Mouse (Mus musculus): ENCODE results near the gene Mpv17l. TPM values are rescaled to one million over a fixed set of nuclear protein-coding genes. Genes with fewer than 3 reads are reported as not detected.
"Not testable (repeated sequence)": the region's sequence is repeated elsewhere in the genome, so short reads cannot be mapped to it uniquely, and the experiment has no call there.

The Mpv17l gene
- 15.4 and 17.6 TPM in 2 replicates for polyA plus RNA-seq (2015; fragmentation: Nextera tagmentation; extraction: Ambion mirVana)

DNA sequence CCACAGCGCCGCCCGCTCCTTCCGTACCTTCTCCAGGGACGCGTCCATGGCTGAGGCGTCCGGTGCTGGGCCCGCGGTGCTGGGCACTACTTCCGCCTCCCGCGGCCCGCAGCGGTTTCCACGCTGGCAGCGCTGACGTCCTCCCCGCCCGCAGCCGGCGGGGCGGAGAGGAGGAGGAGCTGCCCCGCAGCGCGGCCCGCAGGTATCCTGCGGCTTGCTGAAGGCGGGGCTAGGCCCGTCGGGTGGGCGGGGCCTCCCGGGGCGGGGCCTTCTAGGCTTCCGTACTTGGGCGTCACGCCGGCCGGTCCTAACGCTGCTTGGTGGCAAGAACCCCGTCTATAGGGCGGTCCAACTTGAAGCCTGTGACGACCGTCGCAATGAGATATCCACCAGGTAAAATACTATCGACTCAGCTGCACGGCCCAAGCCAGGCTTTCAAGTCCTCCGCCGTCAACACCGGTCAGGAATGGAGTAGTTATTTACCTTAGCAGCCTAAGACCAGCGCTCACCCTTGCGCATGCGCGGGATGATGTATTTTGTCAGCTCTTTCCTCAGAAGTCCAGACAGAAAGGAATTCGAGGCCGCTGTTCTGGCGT is at the start of gene Mpv17l, which contains the start of gene Pdxdc1:
Gene Mpv17l (plus strand): TSS at position 274 of the 596 bp plus-strand sequence.
Gene Pdxdc1 (minus strand): TSS at position 244 of the 596 bp plus-strand sequence.
- H3K36me3 ChIP-seq = no peaks in the 10 kb centered on the region
- under 1% methylated on average over 50 of the region's 57 CpGs for WGBS

DNA sequence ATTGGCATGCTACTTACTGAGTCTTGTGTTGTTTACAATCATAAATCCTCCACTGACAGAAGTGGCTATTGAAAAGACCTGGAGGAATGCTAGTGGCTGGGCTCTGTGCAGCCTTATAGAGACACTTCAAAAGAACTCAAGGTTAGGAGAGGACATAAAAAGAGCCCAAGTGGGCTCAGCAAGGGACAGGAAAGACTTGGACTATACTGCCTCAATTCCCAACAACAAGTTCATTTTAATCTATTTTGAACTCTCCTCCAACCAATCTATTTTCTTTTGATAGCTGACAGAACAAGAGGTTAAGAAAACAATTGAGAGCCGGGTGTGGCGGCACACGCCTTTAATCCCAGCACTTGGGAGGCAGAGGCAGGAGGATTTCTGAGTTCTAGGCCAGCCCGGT is 49.1 kb upstream of the Mpv17l start:
- Histone ChIP-seq H3K4me3 (replicated peaks) (no peak overlapping the region), H3K9ac (no peak overlapping the region), H3K27me3 (replicated peaks) (no peaks in the 10 kb centered on the region), H3K4me2 (no peak overlapping the region), H3K4me1 (no peaks in the 10 kb centered on the region), H3K36me3 (peaks cover 21% of the 10 kb centered on the region), H3K9me3 (no peaks in the 10 kb centered on the region), H3K27ac (no peak overlapping the region)
- 94% methylated on average over 4 of the region's 4 CpGs for whole genome bisulfite sequencing
- no peak for ATAC-seq (ENCODE audit: insufficient read depth, low FRiP score, low read depth)

More for the DNA sequence above, at the start of gene Mpv17l, which contains the start of gene Pdxdc1:
- ATAC-seq (ENCODE audit: insufficient read depth, low FRiP score, low read depth) = peak; percentile 97
- peak within 1 kb of the TSS; percentile 66 for H3K4me2 ChIP-seq
- peak within 1 kb of the TSS; percentile 95 for H3K4me3 ChIP-seq (replicated peaks)
- 0 out of 2 replicates have a peak, but pooled peaks cover 8% of the 10 kb centered on the region for H3K4me1 ChIP-seq
- no peaks in the 10 kb centered on the region for H3K27me3 ChIP-seq (replicated peaks)
- peak within 1 kb of the TSS; percentile 88 for H3K27ac ChIP-seq
- peak within 1 kb of the TSS; percentile 95 for H3K9ac ChIP-seq
- H3K9me3 ChIP-seq = no peaks in the 10 kb centered on the region

DNA sequence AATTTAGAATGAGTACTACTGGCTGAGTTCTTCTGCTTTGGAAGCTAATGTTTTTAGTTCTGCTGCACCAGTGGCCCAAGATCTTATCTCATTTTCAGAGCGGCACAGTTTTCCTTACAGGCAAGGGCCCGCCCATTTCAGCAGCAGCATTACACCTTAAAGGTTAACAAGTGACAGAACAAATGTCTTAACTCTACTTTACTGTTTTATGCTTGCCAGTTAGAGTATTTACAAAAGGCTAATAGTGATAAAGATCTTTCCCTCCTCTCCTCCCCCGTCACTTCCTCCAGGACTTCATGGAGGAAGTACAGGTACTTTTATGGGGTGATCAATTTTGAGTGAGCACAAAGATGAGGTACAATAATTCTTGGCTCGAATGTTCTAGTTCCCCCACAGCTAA is 36.9 kb upstream of the Mpv17l start:
- no peak overlapping the region for H3K4me2 ChIP-seq
- peaks cover 18% of the 10 kb centered on the region; the same call in 1 of the 2 replicates for H3K36me3 ChIP-seq
- no peak overlapping the region for H3K4me3 ChIP-seq (replicated peaks)
- WGBS = 51% methylated on average over 4 of the region's 4 CpGs
- no peak overlapping the region for H3K9ac ChIP-seq
- no peaks in the 10 kb centered on the region for H3K27me3 ChIP-seq (replicated peaks)
- no peak overlapping the region for H3K27ac ChIP-seq
- no peaks in the 10 kb centered on the region for H3K9me3 ChIP-seq
- H3K4me1 ChIP-seq = no peaks in the 10 kb centered on the region
- no peak for ATAC-seq (ENCODE audit: insufficient read depth, low FRiP score, low read depth)

DNA sequence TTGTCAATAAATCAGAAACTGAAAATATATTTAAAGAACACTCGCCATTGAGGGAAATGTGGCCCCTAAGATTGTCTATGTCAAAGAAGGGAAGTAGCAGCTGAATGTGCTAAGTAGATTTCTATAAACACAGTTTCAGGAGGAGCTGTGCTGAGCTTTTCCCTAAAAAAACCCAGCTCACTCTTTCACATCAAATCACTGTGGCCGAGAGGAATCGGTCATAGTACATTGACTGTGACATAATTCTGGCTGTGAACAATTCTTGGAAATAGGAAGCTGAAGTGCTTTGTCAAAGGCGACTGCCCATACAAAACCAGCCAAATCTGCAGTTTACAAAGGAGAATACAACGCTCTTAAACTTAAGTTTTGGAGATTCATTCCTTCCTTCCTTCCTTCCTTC is 36.3 kb upstream of the Mpv17l start:
- Histone ChIP-seq H3K27me3 (replicated peaks) (no peaks in the 10 kb centered on the region), H3K9me3 (no peaks in the 10 kb centered on the region), H3K4me1 (no peaks in the 10 kb centered on the region), H3K9ac (no peak overlapping the region), H3K4me3 (replicated peaks) (no peak overlapping the region), H3K27ac (no peak overlapping the region), H3K4me2 (no peak overlapping the region), H3K36me3 (peaks cover 18% of the 10 kb centered on the region; the same call in 1 of the 2 replicates)
- 70% methylated on average over 5 of the region's 5 CpGs for WGBS
- no peak for ATAC-seq (ENCODE audit: insufficient read depth, low FRiP score, low read depth)

DNA sequence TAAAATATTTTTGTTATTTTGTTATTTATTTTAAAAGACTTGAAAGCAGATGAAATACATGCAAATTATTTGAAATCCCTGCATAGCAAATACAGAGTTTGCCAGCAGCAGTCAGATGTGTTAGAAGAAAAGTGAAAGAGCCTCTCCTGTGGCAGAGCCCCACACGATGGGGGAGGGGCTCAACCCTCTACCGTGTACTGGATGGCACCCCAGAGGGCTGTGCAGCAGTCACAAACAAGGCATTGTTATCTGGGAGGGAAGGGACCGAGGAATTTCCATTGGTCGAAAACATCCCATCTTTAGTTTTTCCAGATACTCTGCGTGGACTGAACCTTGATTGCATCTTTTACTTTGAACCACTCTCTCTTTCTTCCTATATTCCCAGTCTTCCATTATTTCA is 35.6 kb upstream of the Mpv17l start:
- WGBS = 56% methylated on average over 5 of the region's 5 CpGs
- not testable (repeated sequence) for H3K27me3 ChIP-seq (replicated peaks); H3K9me3 ChIP-seq; H3K27ac ChIP-seq; H3K4me3 ChIP-seq (replicated peaks); H3K9ac ChIP-seq; H3K4me2 ChIP-seq; H3K4me1 ChIP-seq; ATAC-seq (ENCODE audit: insufficient read depth, low FRiP score, low read depth)
- H3K36me3 ChIP-seq = peaks cover 20% of the 10 kb centered on the region; the same call in 1 of the 2 replicates

DNA sequence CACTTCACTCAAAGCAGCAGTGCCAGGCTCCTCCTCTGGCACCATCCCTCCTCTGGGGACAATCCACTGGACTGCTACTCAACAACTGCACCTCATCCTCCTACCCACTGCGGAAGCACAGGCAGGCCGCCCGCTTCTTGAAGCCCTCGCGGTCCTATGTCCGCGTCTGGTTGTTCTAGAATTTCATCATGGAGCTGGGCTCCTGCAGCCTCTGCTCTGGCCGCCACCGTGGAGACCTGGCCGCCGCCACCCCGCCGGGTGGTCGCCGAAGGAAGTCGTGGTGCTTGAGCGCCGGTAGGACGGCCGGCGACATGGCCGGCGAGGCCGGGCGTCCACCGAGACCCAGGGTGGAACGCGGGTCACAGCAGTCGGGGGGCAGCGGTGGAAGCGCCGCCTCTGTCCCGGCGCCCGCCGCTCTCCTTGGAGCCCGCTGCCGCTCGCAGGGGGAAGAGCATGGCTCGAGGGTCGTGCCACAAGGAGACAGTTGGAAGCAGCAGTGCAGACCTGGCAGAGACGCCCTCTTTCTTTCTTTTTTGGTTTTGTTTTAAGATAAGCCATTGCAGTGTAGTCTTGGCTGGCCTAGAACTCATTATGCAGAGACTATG is 34.9 kb upstream of the Mpv17l start:
- Histone ChIP-seq H3K9me3 (no peaks in the 10 kb centered on the region), H3K27me3 (replicated peaks) (no peaks in the 10 kb centered on the region), H3K9ac (no peak overlapping the region), H3K27ac (no peak overlapping the region; the same call in 1 of the 2 replicates), H3K4me3 (replicated peaks) (no peak overlapping the region), H3K4me1 (no peaks in the 10 kb centered on the region), H3K4me2 (no peak overlapping the region), H3K36me3 (peaks cover 21% of the 10 kb centered on the region; the same call in 1 of the 2 replicates)
- 38% methylated on average over 42 of the region's 42 CpGs for WGBS
- no peak for ATAC-seq (ENCODE audit: insufficient read depth, low FRiP score, low read depth)

DNA sequence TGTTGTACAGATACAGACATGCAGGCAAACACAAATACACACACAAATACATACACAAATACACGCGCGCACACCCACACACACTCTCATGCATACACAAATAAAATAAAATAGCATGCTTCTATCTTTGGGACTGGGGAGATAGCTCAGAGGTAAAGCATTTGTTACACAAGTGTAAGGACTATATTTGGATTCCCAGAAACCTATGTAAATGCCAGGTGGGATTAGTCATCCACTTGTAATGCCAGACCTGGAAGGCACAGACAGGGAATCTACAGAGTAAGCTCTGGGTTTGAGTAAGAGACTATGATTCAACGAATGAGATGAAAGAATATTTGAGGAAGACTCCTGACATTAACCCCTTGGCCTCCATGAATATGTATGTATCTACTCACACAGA is 27.5 kb upstream of the Mpv17l start:
- no peaks in the 10 kb centered on the region for H3K9me3 ChIP-seq
- ATAC-seq (ENCODE audit: insufficient read depth, low FRiP score, low read depth) = no peak
- no peak overlapping the region for H3K4me2 ChIP-seq
- peaks cover 38% of the 10 kb centered on the region; the same call in 1 of the 2 replicates for H3K36me3 ChIP-seq
- no peaks in the 10 kb centered on the region for H3K4me1 ChIP-seq
- no peak overlapping the region for H3K4me3 ChIP-seq (replicated peaks)
- no peaks in the 10 kb centered on the region for H3K27me3 ChIP-seq (replicated peaks)
- H3K9ac ChIP-seq = no peak overlapping the region
- WGBS = 91% methylated on average over 4 of the region's 4 CpGs
- no peak overlapping the region for H3K27ac ChIP-seq

DNA sequence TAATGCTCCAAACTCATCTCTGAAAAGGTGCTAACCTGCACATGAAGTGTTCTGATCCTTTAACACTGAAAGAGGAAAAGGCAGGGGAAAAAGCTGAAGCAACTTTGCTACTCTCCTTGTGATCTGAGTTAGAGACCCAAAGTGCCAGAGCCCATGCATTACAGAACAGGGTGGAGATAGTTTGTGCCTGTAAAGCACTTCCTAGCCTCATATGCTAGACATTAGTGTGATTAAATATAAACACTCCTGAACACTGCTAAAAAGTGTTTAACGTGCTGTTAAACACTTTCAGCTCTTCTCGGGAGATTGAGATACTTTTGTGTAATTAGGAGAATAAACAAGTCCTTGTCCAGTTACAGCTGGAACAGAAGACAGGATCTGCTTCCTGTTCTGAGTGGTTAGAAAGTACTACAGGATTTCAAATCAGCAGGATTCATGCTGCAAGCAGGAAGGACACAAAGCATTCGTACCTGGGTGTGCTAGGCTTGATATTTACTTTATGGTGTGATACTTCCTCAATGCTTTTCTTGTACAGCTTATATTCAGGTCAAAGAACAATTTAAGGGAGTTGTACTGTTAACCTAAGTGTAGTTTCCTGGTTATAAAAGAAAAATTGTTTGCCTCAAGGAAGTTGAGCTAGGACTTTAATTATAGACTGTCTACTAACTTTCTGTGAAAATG is 19.7 kb upstream of the Mpv17l start:
- ATAC-seq (ENCODE audit: insufficient read depth, low FRiP score, low read depth) = peak; percentile 83
- Histone ChIP-seq H3K9me3 (no peaks in the 10 kb centered on the region), H3K9ac (no peak overlapping the region), H3K36me3 (0 out of 2 replicates have a peak, but pooled peaks cover 7% of the 10 kb centered on the region), H3K27ac (peak overlapping the region; percentile 78), H3K4me3 (replicated peaks) (no peak overlapping the region), H3K27me3 (replicated peaks) (no peaks in the 10 kb centered on the region), H3K4me2 (no peak overlapping the region), H3K4me1 (peaks cover 2% of the 10 kb centered on the region; the same call in 1 of the 2 replicates)
- 7% methylated on average over 3 of the region's 3 CpGs for WGBS

DNA sequence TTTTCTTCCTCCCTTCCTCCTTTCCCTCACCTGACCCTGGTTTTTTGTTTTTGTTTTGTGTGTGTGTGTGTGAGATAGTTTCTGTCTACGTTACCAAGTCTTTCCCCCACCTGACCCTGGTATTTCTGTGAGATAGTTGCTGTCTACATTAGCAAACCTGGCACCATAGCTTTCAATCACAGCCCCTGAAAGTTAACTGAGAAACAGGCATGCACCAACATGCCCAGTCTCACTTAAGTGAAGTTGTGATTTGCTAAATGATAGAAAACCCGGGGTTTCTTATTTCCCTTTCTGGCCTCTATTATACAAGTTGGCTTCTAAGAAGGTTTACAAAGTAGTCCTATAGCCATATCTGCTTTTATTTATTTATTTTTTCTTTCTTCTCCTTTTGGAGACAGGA is 12.5 kb upstream of the Mpv17l start:
- Histone ChIP-seq H3K9me3 (no peaks in the 10 kb centered on the region), H3K9ac (no peak overlapping the region), H3K4me2 (no peak overlapping the region), H3K4me3 (replicated peaks) (no peak overlapping the region), H3K36me3 (no peaks in the 10 kb centered on the region), H3K4me1 (no peaks in the 10 kb centered on the region), H3K27ac (no peak overlapping the region), H3K27me3 (replicated peaks) (no peaks in the 10 kb centered on the region)
- WGBS = 86% methylated on average over 2 of the region's 2 CpGs
- ATAC-seq (ENCODE audit: insufficient read depth, low FRiP score, low read depth) = no peak

DNA sequence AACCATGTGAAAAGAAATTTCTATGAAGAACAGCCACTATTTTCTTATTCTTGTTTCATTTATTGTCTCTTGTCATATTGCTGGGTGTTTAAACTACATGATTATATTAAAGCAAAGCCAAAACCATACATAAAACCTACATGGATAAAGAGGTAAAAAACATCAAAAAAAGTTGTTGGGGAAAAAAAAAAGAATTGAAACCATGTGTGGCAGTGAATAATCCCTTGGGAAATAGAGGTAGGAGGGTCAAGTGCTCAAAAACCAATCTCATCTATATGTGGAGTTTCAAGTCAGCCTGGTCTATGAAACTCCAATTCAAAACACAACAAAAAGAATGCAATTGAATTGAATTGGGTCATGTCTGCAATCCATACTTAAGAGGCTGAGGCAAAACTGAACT is 10.1 kb upstream of the Mpv17l start:
- H3K27me3 ChIP-seq (replicated peaks) = no peaks in the 10 kb centered on the region
- H3K4me2 ChIP-seq = no peak overlapping the region
- no peak overlapping the region for H3K9ac ChIP-seq
- no peaks in the 10 kb centered on the region for H3K36me3 ChIP-seq
- H3K9me3 ChIP-seq = no peaks in the 10 kb centered on the region
- no peaks in the 10 kb centered on the region for H3K4me1 ChIP-seq
- H3K27ac ChIP-seq = no peak overlapping the region
- H3K4me3 ChIP-seq (replicated peaks) = no peak overlapping the region
- no peak for ATAC-seq (ENCODE audit: insufficient read depth, low FRiP score, low read depth)

DNA sequence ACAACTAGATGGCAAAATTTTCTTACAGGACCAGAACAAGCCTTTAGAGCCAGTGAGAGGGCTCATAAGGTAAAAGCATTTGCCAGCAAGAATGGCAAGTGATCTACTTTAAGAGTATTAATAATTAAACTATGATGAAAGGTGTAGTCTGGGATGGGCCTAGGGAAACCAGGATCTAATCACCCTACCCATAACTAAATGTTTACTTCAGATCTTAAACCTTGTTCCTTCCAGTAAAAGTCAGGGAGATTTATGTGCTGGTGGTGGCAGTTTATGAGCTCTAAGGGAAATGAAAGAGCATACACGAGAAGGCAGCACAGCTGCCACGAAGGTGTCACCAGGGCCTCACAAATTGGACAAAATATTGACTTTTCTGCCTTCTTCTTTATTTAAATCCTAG is 8.9 kb upstream of the Mpv17l start:
- Histone ChIP-seq H3K27me3 (replicated peaks) (no peaks in the 10 kb centered on the region), H3K4me3 (replicated peaks) (no peak overlapping the region), H3K36me3 (no peaks in the 10 kb centered on the region), H3K4me2 (no peak overlapping the region), H3K4me1 (no peaks in the 10 kb centered on the region), H3K27ac (no peak overlapping the region), H3K9me3 (no peaks in the 10 kb centered on the region), H3K9ac (no peak overlapping the region)
- WGBS = 42% methylated on average over 2 of the region's 2 CpGs
- ATAC-seq (ENCODE audit: insufficient read depth, low FRiP score, low read depth) = no peak

DNA sequence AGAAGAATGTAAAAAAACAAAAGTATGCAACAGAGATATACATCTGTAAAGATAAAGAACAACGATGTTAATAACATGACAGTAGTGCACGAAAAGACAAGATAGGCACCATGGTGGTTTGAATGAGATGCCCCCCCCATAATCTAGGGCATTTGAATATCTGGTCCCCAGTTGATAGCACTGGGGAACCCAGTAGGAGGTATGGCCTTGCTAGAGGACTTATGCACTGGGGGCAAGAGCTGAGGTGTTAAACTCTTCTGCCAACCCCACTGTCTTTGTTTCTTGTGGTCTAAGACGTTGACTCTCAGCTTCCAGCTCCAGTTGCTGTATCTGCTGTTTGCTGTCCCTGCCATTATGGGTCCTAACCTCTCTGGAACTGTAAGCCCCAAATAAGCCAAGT is 7.2 kb upstream of the Mpv17l start:
- H3K4me1 ChIP-seq = no peaks in the 10 kb centered on the region
- H3K4me3 ChIP-seq (replicated peaks) = no peak overlapping the region
- H3K9ac ChIP-seq = no peak overlapping the region
- no peaks in the 10 kb centered on the region for H3K36me3 ChIP-seq
- no peak overlapping the region for H3K4me2 ChIP-seq
- no peak for ATAC-seq (ENCODE audit: insufficient read depth, low FRiP score, low read depth)
- no peak overlapping the region for H3K27ac ChIP-seq
- H3K27me3 ChIP-seq (replicated peaks) = no peaks in the 10 kb centered on the region
- no peaks in the 10 kb centered on the region for H3K9me3 ChIP-seq
- 84% methylated on average over 3 of the region's 3 CpGs for WGBS

Data from stomach, embryonic 15.5 days (tissue).